Mouse (Mus musculus): ENCODE data around the gene Tlk1.

Tlk1 gene

DNA sequence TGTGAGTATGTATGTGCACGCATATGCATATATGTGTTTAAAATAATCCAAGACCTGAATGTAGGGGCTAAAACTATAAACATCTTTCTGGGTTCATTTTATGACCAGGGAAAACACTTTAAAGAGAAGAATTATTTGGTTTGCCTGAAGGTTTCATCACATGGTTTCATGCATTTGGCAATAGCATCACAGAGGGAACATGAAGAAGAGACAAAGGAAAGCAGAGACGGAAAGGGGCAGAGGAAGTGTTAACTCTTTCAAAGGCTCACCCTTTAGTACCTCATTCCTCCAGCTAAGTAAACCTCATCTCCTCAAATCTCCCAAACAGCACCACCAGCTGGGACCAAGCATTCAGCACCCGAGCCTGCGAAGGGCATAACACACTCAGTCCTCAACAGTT is 41.1 kb downstream of the Tlk1 start:
- DNase-seq: no peak

DNA sequence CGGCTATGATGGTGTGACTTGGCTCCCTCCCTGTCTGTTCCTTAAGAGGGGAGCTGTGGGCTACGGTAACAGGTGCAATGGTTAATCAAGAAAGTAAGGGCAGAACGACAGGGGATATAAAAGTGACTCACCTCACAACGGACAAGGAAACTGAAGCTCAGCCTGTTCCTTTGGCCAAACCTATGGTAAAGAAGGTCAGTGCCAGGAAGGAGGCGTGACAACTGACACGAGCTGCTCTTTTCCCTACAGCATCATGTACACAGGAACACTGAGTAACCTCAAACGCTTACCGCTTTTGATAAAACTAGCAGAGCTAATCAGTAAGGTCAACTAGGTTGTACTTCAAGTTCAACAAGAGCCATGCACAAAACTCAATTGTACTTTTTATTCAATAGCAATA is 42.0 kb downstream of the Tlk1 start:
- no peak for DNase-seq

DNA sequence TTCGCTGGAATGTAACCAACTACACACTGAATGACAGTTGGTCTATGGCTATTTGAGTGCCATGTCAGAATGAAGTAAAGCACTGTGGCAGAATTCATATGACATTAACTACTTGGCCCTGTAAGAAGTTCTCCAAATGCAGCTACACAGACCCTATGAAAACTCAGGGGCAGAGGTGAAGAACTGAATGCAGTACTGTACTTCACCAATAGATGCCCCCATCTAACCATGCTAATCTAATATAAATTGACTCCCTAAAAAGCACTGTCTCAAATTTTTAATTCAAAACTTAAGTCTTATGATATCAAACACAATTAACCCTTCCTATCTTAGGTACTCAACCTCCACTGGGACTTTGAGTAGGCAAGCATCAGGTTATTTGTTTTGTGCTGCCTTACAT is 45.9 kb downstream of the Tlk1 start:
- no peak for DNase-seq

DNA sequence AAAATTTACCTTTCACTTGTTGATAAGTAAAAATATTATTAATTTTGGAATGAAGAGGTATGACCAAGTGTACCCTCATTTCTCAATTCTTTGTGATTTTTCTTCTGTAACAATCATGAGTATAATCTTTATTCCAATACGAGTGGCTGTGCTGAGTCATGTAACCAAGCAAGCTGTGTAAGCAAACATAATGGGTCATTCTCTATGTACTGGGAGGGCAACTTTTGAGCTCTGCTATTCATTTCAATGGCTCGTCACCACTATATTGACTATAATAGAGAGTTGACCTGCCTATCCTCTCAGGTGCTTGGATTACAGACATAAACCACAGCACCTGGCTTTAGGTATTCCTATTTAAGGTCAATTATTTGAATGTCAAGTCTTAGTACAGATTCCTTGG is 48.8 kb downstream of the Tlk1 start:
- DNase-seq: no peak

DNA sequence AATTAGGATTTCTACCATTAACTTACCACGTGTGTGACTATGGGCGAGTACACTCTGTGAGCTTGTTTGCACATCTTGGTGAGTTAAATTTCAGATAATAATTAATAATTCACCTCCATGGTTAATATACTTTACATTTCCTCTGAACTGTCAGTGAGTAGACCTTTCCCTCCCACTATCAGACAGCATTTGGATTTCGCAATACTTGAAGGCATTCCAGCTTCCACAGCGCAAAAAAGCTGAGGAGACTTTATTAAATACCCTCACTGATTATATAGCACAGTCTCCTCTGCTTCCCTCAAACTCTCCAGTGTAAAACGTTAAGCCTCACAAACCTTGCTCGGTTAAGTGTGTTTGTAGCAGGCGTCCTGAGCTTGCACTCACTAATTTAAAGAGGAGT is 60.8 kb downstream of the Tlk1 start:
- peak; percentile 8 for DNase-seq

DNA sequence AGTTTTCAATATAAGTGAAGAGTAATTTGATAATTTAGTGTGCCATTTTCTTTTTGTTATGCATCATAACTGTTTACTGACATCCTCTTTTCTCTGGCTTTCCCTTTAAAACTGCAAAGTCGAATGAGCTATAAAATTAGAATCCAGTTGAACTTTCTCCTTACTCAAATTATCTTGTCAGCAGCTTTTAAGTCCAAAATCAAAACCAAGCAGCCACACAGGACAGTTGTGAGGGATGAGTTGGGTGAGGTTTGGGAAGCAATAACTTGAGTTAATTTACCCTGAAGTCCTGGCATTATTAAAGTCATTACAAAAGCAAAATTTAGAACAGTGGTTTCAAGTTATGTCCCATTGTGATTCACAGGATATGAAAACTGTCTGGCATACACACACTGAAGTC is 62.8 kb downstream of the Tlk1 start:
- DNase-seq: no peak

DNA sequence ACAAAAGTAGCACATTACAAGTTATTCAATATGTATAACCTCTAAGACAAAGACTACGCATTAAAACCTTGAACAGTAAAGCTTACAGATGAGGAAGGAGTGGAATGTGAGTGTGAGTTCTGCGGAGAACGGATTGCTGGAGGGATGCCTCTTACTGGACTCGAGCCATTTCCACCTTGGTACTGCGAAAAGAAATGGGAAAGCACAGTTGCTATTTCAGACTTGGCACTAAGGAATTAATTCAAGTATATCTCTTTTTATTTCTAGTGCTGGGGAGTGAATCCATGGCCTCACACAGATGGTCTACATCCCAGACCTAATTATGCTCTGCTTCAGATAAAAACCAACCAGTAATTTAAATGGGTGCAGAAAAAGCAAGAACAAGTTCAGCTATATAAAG is 73.4 kb downstream of the Tlk1 start:
- DNase-seq: no peak

DNA sequence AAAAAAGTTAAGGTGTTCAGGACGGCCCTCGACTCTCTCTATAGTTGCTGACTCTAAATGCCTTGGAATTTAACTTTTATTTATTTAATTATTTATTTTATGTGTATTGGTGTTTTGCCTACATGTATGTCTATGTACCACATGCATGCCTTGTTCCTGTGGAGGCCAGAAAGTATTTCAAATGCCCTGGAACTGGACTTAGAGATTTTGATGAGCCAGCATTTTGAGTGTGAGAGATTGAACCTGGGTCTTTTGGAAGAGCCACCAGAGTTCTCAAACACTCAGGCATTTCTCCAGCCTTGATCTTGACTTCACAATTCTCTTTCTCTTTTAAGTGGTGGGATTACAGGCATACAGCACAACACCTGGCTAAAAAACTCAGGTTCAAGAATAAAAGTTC is 73.9 kb downstream of the Tlk1 start:
- DNase-seq: no peak

DNA sequence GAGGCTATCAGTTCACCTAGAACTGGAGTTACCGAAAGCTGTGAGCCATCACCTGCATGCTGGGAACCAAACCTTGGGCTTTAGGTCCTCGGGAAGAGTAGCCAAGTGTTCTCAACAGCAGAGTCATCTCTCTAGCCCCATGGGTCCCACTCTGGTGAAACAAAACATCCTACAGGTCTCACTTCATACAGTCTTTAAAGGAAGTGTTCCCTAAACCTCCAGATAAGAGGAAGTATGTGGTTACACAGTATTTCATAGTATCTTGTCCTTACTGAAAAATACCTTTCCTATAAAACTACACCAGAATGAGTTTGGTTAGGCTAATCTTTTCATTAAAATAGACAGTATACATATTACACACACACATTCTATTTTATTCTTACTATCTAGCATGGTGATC is 82.9 kb downstream of the Tlk1 start:
- no peak for DNase-seq

DNA sequence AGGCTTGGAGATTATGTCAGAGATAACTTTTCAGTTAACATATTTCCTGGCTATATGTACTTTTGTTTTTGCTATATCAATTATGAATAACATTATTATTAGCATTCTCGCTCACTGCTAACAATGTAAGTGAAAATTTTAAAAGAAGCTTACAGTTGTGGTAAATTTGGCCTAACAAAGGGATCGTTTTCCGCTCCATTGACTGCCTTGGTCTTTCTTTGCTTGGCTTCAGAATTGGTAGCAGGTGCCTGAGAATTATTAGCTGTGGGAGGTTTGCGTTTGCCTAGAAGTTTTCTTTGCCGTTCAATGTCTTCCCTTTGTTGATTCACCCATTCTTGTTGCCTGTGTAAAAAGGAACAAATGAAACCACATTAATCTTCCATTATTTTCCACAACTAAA is 83.6 kb downstream of the Tlk1 start:
- DNase-seq: no peak

DNA sequence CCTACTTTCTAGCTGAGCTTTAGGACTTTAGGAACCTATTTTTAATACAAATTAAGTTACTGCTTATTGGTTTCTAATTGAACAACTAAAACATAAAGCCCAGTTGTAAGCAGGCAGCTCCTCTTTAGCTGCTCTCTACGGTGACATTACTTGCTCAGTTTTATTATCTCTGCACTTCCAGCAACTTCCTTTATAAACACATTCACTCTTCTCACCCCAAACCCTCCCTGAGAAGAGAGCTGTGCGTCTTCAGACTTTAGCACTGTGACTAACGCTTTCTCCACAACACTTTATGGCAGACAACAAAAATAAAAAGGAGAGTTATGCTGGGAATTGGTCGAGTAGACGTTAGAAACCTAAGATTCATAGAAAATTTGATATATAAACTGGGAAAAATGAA is 89.5 kb downstream of the Tlk1 start:
- DNase-seq: no peak

DNA sequence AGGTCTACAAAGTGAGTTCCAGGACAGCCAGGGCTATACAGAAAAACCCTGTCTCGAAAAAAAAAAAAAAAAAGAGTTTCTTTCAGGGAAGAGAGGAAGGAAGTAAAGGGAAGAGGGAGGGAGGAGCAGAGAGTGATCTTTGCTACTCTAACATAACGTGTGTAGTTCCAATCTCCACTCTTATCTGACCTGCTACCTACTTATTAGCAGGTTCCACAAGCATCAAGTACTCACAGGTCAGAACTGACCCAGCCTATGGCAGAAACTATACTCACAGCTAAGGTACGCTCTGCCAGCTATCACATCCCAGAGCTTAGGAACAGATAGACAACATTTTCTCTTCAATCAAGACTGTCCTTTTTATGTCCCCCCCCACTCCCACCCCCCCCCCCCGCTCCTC is 90.0 kb downstream of the Tlk1 start:
- DNase-seq: no peak

DNA sequence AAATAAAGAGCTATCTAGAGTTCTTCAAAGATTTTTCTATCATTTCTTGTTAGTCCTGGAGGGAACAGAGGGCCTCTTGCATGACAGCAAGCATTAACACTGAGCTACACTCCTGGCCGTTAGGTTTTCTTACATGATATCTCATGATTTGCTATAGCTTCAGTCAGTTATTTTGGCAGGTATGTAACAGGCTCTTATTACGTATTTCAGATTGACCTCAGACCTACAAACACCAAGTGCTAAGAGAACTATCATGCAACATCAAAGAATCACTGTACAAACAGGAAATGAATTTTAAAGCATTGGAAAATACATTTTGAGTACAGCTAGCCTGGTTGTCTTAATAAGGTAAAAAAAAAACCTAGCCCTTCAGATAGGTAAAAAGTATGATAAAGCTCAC is 98.4 kb downstream of the Tlk1 start:
- no peak for DNase-seq

DNA sequence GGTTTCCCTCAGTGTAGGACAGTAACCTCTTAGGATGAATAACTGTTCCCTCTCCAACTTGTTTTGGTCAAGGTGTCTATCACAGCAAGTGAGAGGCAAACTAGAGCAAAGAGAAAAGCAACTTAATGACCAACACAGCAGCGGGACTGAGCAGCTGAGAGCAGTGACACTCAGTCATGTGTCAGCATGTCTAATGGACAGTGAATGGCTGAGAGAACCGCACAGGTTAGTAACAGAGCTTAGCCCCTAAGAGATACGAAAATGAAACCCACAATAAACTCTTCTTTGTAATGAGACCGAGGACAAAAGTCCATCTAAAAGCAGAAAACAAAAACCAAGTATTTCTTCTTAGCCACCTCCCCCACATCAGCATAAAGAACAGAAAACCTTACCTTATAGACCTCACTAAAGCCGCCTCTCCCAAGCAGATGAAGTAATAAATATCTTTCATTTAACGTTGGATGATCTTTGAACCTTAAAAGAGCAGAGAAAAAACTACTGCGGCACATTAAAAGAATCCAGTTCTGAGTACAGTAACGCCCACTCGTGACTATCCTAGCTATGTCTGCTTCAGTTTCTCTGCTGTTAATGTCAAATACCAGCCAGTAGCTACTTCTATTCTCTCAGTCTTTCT is 101.8 kb downstream of the Tlk1 start:
- DNase-seq: no peak

DNA sequence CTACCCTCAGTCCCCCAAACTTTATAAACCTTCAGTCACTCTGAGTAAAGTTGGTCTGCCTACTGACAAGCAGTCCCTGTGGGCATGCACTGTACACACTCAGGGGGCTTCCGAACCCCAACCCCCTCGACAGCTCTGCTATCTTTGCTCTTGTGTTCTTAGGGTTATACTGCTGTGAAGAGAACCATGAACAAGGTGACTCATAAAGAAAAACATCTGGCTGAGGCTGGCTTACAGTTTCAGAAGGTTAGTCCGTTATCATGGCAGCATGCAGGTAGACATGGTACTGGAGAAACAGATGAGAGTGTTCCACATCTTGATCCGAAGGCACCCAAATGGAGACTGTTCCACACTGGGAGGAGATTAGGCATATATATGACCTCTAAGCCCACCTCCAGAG is 114.7 kb downstream of the Tlk1 start:
- DNase-seq: no peak

DNA sequence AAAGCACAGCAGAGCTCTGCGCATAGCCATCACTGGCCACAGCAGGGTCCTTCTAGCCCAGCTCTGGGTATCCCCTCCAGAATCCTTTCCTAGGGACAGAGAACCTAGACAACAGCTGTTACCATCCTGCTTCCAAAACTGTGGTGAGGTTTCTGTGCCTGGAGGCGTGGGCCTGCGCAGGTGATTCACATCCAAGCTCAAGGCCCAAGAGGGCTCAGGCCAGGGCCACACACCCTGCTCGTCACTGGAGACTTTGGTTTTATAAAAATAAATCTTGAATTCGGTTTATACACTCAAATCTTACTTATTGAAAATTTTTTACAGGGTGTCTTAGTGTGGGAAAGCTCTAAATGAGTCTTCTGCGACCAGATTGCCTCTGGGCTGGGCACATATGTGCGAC is 115.3 kb downstream of the Tlk1 start:
- no peak for DNase-seq

DNA sequence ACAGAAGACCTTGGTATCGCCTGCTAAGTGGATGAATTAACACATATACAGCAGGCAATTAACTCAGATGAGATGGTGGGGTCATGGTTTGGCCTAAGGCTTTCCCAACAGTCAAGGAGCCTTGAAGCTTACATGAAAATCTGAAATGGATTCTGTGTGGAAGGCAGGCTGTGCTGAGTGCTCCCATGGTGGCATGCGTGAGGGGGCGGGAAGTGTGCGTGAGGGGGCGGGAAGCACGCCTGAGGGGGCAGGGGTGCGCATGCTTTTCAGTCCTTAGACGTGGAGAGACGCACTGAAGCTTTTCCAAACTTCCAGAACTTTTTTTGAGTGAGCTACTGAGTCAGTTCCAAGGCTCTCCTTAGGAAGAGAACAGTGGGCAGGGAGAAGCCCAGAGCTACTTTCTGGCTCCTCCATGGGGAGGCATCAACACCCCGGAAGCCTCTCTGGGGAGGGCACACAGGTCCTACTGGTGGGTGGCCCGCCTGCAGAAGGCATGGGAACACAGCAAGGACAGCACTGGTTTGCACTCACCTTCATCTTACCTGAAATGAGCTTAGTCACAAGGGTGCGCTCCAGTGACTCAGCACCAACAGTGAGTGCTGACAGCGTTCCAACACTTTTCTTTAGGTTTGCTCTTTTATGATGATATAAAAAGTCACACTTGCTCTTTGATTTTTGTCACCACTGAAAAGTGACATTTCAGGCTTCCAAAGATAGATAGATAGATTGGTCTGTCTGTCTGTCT is 116.4 kb downstream of the Tlk1 start:
- DNase-seq: no peak

DNA sequence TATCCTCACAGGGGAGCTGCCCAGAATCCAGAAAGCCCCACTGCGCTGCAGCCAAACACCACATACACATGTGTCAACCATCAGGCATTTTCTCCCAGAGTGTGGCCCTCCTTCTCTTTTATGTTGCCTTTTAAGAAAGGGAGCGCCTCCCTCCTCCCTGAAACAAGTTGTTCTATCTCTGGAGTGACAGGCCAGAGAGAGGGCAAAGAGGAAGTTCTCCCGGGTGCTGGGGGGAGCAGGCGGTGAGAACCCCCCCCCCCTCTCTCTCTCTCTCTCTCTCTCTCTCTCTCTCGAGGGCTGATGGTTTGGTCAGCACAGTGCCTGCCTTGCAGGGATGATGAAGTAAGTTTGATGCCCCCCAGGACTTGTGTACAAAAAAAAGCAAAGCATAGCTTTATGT is 123.1 kb downstream of the Tlk1 start:
- no peak for DNase-seq

DNA sequence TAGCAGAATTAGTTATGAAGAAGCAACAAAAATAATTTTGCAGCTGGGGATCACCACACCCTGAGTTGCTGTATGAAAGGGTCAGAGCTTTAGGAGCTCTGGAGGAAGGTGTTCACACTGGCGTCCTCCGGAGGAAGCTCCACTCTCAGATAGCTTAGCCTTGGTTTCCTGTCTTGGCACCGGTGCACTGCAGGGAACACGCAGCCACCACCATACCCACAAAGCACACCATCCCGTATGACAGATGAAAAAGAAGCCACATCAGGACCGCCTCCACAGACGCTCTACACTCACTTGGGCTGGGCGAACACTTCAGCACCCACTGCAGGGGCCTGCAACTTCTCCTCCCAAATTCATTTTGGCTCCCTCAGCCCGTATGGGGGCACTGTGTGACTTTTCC is 124.0 kb downstream of the Tlk1 start:
- no peak for DNase-seq

DNA sequence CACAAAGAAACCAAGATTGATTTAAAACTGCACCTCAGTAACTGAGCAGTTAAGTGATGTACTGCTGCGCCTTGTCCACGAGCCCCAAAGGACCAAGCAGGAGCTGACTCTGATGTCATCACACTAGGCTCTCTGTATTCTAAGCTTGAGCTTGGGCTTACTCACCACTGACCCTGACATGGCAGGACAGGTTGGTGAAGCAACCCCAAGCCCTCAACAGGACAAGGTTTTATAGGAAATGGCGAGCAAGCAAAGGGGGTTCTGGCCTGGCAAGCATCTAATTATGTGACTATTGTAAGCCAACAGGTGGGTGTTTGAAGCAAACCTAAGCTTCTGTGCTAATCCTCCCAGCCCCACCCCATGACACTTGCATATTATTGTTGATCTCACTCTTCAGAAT is 124.7 kb downstream of the Tlk1 start:
- no peak for DNase-seq

DNA sequence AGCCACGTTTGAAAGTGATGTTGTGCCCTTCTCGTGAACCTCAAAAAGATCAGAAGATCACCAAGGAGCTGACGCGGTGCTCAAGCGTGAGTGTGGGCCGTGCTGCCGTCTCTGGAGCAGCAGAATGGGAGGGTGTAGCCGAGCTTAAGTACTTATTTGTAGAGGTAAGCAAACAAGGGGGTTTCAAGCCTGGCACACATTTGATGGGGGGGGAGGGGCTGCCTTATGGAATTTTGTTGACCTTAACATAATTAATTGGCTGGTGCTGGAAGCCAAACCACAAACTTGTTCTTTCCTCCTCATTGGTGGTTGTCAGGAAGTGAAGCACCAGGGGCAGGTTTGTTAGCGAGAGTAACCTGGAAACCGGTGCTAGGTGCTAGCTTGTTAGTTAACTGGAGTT is 129.8 kb downstream of the Tlk1 start:
- DNase-seq: no peak

DNA sequence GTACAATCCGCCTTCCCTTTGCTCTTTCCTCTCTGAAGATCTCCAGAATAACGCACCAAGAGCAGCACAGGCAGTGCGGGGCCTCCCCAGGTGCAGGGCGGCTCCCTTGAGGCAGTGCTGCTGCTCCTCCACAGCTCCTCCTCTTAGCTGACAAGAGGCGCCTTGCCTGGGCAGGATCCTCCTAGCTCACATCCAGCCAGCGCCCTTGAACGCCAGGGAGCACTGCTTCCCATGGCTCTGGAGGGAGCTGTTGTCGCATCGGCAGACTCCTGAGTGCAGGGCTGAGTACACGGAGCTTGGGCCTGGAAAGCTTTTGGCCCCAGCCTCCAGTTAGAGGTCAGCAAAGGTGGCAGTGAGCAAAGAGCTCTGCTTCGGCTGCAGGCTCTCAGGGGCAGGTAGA is 135.3 kb downstream of the Tlk1 start:
- no peak for DNase-seq

DNA sequence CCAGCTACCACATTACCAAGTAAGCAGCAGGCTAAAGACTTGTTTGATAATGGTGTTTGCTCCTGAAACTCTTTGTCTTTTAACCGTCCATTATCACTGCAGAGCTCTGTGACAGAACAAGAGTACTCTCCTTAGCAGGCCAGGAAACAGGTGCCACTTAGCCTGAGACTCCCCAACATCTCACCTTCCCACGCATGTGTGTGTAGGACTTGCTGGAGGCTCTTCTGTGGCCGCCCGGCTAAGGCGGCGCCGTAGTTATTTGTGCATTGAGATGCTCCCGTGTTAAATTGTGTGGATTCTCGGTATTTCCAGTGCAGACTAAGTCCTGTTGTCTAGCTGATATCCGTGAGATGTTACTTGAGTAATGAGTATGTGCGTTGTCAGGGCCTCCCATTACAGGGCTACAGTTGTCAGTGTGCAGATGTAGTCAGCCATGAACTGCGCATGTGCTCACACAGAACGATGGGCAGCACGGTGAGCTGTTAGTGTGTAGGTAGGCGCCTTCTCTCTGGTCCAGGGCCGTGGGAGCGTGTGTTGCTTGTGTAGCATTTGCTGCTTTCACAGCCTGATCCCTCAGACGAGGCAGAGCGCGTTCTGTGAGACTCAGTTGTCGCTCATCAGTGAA is 137.0 kb downstream of the Tlk1 start:
- DNase-seq: no peak

DNA sequence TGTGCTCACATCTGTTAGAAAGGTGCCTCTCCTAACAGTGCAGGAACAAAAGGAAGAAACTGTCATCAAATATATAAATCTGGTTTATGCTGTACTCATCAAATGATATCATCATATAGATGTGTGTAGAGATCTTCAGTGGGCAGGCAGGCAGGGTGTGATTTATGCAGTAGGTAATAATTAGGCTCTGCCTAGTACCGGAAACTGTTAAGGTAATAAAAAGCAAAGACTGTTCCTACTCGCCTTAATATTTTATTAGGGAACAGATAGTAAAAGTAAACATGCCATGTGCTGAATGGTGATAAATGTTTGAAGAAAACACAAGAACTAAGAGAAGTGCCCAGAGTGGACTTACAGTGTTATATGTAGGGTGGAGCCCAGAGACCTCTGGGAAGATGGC is 143.2 kb downstream of the Tlk1 start:
- no peak for DNase-seq
